Mouse (Mus musculus) limb, embryonic 14.5 days (tissue): Measurements from ENCODE around the gene Gnas. TPM values are rescaled to one million over a fixed set of nuclear protein-coding genes. Genes with fewer than 3 reads are reported as not detected.

Experiments used
- ATAC-seq: fragments of 200-750 bp; cut with Nextera tagmentation; 2 replicates; pipeline ENCODE4 v1.8.0; 2017; ENCODE audit warnings: low read depth, moderate number of reproducible peaks, moderate TSS enrichment; ENCODE audit not compliant: low FRiP score
- DNase-seq: peaks from one replicate; pipeline ENCODE4 v3.0.0-alpha.2; 2015; ENCODE audit warnings: low spot score
- H3K27ac ChIP-seq: fragments of 300-500 bp; sonication (generic); replicated peaks from 2 replicates; pipeline ENCODE4 v1.5.1; 2014; ENCODE audit warnings: low read depth, mild to moderate bottlenecking, low read length, moderate library complexity, mixed read lengths
- H3K27me3 ChIP-seq: fragments of 300-500 bp; sonication (generic); 2 replicates; pipeline ENCODE4 v1.6.1; 2014; ENCODE audit warnings: low read length, mixed read lengths; ENCODE audit not compliant: control insufficient read depth, insufficient read depth
- H3K36me3 ChIP-seq: fragments of 300-500 bp; sonication (generic); 2 replicates; pipeline ENCODE4 v1.6.1; 2014; ENCODE audit warnings: mild to moderate bottlenecking, low read length, moderate library complexity, mixed read lengths; ENCODE audit not compliant: control insufficient read depth, insufficient read depth
- H3K4me1 ChIP-seq: fragments of 300-500 bp; sonication (generic); 2 replicates; pipeline ENCODE4 v1.6.1; 2014; ENCODE audit warnings: antibody characterized with exemption, low read length, mixed read lengths; ENCODE audit not compliant: control insufficient read depth, insufficient read depth
- H3K4me2 ChIP-seq: fragments of 300-500 bp; sonication (generic); replicated peaks from 2 replicates; pipeline ENCODE4 v1.6.1; 2014; ENCODE audit warnings: low read depth, mild to moderate bottlenecking, low read length, moderate library complexity; ENCODE audit not compliant: severe bottlenecking
- H3K4me3 ChIP-seq: fragments of 300-500 bp; sonication (generic); replicated peaks from 2 replicates; pipeline ENCODE4 v1.5.1; 2014; ENCODE audit warnings: low read length
- H3K9ac ChIP-seq: fragments of 300-500 bp; sonication (generic); 2 replicates; pipeline ENCODE4 v1.6.1; 2014; ENCODE audit warnings: mild to moderate bottlenecking, low read depth, low read length, moderate library complexity; ENCODE audit not compliant: severe bottlenecking
- H3K9me3 ChIP-seq: fragments of 300-500 bp; sonication (generic); 2 replicates; pipeline ENCODE4 v1.6.1; 2016; ENCODE audit warnings: low read length; ENCODE audit not compliant: control insufficient read depth
- POLR2A ChIP-seq: fragments of 200-500 bp; IDR thresholded peaks from 2 replicates; pipeline ENCODE4 v1.8.0; 2012; ENCODE audit warnings: inconsistent platforms, mild to moderate bottlenecking, moderate library complexity, borderline replicate concordance; ENCODE audit not compliant: insufficient read depth, insufficient read length; ENCODE audit errors: extremely low read depth
- WGBS: fragments of 180-500 bp; shearing (Covaris S2); extraction: QIAGEN DNeasy Blood & Tissue Kit; methylation state at CpG from one replicate; pipeline ENCODE4 v1.1.7; 2014; 5-methylcytosine and 5-hydroxymethylcytosine counted together
- polyA plus RNA-seq, 2 experiments: library from polyadenylated mRNA; depleted of rRNA in 1 of 2; stranded (reverse) in 1 of 2; unstranded in 1 of 2; fragments of >200 nt; fragmentation: Nextera tagmentation in 1 of 2; extraction: Ambion mirVana in 1 of 2; gene quantifications; 2 replicates each; pipeline versions ENCODE4 v1.2.1 to v1.2.3; 2012 to 2014

Gene Gnas
- polyA plus RNA-seq, 2 experiments = 2,381 to 2,875 TPM

- ATAC-seq = no peak
- Histone ChIP-seq H3K36me3 (peaks cover 16% of the 10 kb centered on the region), H3K9me3 (0 out of 2 replicates have a peak, but pooled peaks cover 4% of the 10 kb centered on the region), H3K27ac (no peak overlapping the region), H3K9ac (peak overlapping the region; percentile 58; the same call in 1 of the 2 replicates), H3K4me2 (peak overlapping the region; percentile 70), H3K4me3 (peak overlapping the region; percentile 95), H3K27me3 (no peaks in the 10 kb centered on the region), H3K4me1 (no peaks in the 10 kb centered on the region; the same call in 1 of the 2 replicates)
- no peak for DNase-seq
- no peak for TF ChIP-seq POLR2A
- 58% methylated on average over 8 of the region's 8 CpGs for WGBS
Measured at GRCm38 (mm10) chr2:174326481-174326880, 42.4 kb downstream of the Gnas start.

DNA sequence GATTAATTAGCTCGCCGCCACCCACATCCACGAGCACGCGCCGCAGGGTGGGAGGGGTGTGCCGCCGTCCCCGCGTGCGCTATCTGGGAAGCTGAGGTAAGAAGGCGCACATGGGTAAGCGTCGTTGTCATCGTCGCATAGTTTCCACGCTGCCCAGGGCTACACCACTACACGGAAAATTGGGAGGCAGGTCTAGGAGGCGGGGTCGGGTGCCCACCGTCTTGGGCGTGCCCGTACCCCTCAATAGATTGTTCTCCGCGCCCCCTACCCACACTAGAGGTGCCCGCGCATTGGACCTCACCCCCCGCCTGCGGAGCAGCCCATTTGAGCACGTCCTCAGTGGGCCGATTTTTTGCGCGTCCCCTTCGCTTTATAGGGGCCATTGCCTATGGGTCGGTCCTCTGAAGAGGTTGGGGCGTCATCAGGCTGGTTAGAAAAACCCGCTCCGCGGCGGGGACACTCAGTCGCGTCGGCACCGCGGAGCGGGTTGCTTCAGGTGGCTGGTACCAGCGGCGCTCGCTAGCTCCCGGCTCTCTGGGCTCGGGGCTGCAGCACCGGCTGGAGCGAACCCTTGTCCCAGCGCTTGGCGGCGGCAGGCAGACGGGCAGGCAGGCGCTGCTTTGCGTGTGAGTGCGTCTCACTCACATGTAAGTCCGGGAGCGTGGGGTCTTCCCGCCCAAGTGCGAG, 43.3 kb downstream of the Gnas start:
- 59% methylated on average over 62 of the region's 64 CpGs for WGBS
- peak overlapping the region; percentile 58 for H3K9ac ChIP-seq

GRCm38 (mm10) chr2:174328358-174328905, 44.3 kb downstream of the Gnas start:
- Histone ChIP-seq H3K9me3 (0 out of 2 replicates have a peak, but pooled peaks cover 4% of the 10 kb centered on the region), H3K4me3 (peak overlapping the region; percentile 95), H3K9ac (peak overlapping the region; percentile 100), H3K4me1 (peaks cover 9% of the 10 kb centered on the region), H3K4me2 (peak overlapping the region; percentile 70), H3K27ac (peak overlapping the region; percentile 99), H3K36me3 (peaks cover 11% of the 10 kb centered on the region), H3K27me3 (no peaks in the 10 kb centered on the region)
- no peak for DNase-seq
- WGBS = 42% methylated on average over 46 of the region's 46 CpGs
- ATAC-seq = no peak
- no peak for TF ChIP-seq POLR2A

More for the DNA sequence above, 43.3 kb downstream of the Gnas start:
- Histone ChIP-seq H3K9me3 (0 out of 2 replicates have a peak, but pooled peaks cover 4% of the 10 kb centered on the region), H3K4me3 (peak overlapping the region; percentile 95), H3K27me3 (no peaks in the 10 kb centered on the region), H3K4me1 (peaks cover 3% of the 10 kb centered on the region), H3K36me3 (peaks cover 15% of the 10 kb centered on the region), H3K27ac (no peak overlapping the region; the same call in 1 of the 2 replicates), H3K4me2 (peak overlapping the region; percentile 70)
- DNase-seq (peak; percentile 72), ATAC-seq (peak; percentile 39)
- TF ChIP-seq POLR2A = peak; percentile 90; the same call in 1 of the 2 replicates

DNA sequence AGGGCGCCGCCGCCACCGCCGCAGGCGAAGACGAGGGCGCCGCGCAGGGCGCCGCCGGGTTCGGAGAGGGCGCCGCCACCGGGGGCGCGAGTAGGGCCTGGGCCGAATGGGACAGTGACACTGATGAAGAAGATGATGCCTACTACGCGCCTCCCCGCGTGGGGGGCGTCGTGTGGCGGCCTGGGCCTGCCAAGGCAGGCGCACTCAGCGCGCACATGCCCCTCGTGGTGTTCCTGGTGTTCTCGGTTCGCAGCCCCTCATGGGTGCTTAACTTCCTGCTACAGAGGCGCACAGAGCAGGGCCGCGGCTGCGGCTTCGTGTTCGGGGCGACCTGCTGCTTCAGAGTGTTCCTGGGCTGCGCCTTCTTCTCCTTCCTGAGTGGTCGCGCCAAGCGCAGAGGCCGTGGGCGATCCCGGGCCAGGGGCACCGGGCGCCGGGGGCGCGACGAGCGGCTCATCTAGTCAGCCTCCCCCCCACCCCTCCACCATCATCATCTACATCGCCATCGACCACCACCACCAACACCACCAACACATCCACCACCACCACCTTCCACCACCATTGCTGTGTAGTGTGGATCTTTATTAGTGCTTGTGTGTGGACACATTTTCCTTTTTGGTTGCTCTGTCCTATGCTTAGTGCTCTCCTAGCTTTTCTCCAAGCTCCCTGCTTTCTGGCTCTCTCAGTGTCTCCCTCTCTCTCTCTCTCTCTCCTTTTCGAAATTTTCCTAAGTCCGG, 45.0 kb downstream of the Gnas start:
- peaks cover 16% of the 10 kb centered on the region for H3K4me1 ChIP-seq
- WGBS = 28% methylated on average over 57 of the region's 58 CpGs

More for the DNA sequence above, 45.0 kb downstream of the Gnas start:
- H3K4me2 ChIP-seq = peak overlapping the region; percentile 70
- H3K9me3 ChIP-seq = 0 out of 2 replicates have a peak, but pooled peaks cover 4% of the 10 kb centered on the region
- TF ChIP-seq POLR2A = no peak
- H3K36me3 ChIP-seq = peaks cover 13% of the 10 kb centered on the region
- ATAC-seq (0 out of 2 replicates have a peak, but pooled peaks have one; percentile 0), DNase-seq (no peak)
- H3K4me3 ChIP-seq = peak overlapping the region; percentile 95
- peak overlapping the region; percentile 99 for H3K27ac ChIP-seq
- no peaks in the 10 kb centered on the region for H3K27me3 ChIP-seq
- peak overlapping the region; percentile 100 for H3K9ac ChIP-seq
